Mouse (Mus musculus): Measurements from ENCODE around the gene Rab4a. TPM values are rescaled to one million over a fixed set of nuclear protein-coding genes. Genes with fewer than 3 reads are reported as not detected.

The Rab4a gene
- total RNA-seq, 2 experiments from 2014 or later, result 13.3 to 14.4 TPM

- DNase-seq, result no peak
- intact Hi-C loops (cut with DNase I; ENCODE audit: low total_unique reads), result no loop called here
These were observed 19.1 kb upstream of the Rab4a start for GRCm38 (mm10) chr8:123786644-123787043.

GRCm38 (mm10) chr8:123787254-123787897 is 18.4 kb upstream of the Rab4a start:
- intact Hi-C loops (cut with DNase I; ENCODE audit: low total_unique reads), result no loop called here

GRCm38 (mm10) chr8:123788416-123789170 is 17.2 kb upstream of the Rab4a start:
- intact Hi-C loops (cut with DNase I; ENCODE audit: low total_unique reads), result no loop called here

More at GRCm38 (mm10) chr8:123787254-123787897, 18.4 kb upstream of the Rab4a start:
- DNase-seq, result no peak

GRCm38 (mm10) chr8:123789461-123789860 is 16.3 kb upstream of the Rab4a start:
- intact Hi-C loops (cut with DNase I; ENCODE audit: low total_unique reads), result no loop called here
- no peak for DNase-seq

More at GRCm38 (mm10) chr8:123788416-123789170, 17.2 kb upstream of the Rab4a start:
- no peak for DNase-seq

GRCm38 (mm10) chr8:123789970-123790369 is 15.8 kb upstream of the Rab4a start:
- DNase-seq, result peak; percentile 85
- intact Hi-C loops (cut with DNase I; ENCODE audit: low total_unique reads), result loop anchor here (2.0 kb wide), 1 partner anchor 41 kb away; no protein-coding TSS in a partner anchor

GRCm38 (mm10) chr8:123791101-123791844 is 14.5 kb upstream of the Rab4a start:
- DNase-seq, result no peak
- intact Hi-C loops (cut with DNase I; ENCODE audit: low total_unique reads), result loop anchor here (2.0 kb wide), 1 partner anchor 40 kb away; no protein-coding TSS in a partner anchor

GRCm38 (mm10) chr8:123791845-123792225 is 13.9 kb upstream of the Rab4a start:
- intact Hi-C loops (cut with DNase I; ENCODE audit: low total_unique reads), result loop anchor here (2.0 kb wide), 1 partner anchor 39 kb away; no protein-coding TSS in a partner anchor
- no peak for DNase-seq

- intact Hi-C loops (cut with DNase I; ENCODE audit: low total_unique reads), result no loop called here
- DNase-seq, result no peak
These were observed 11.9 kb upstream of the Rab4a start for GRCm38 (mm10) chr8:123793900-123794299.

- no peak for DNase-seq
- intact Hi-C loops (cut with DNase I; ENCODE audit: low total_unique reads), result no loop called here
These were observed 11.0 kb upstream of the Rab4a start for GRCm38 (mm10) chr8:123794766-123795165.

- no peak for DNase-seq
- intact Hi-C loops (cut with DNase I; ENCODE audit: low total_unique reads), result no loop called here
These were observed 9.0 kb upstream of the Rab4a start for GRCm38 (mm10) chr8:123796758-123797157.

GRCm38 (mm10) chr8:123797928-123798327 is 7.9 kb upstream of the Rab4a start:
- no peak for DNase-seq
- intact Hi-C loops (cut with DNase I; ENCODE audit: low total_unique reads), result no loop called here

- no peak for DNase-seq
- intact Hi-C loops (cut with DNase I; ENCODE audit: low total_unique reads), result no loop called here
These were observed 6.4 kb upstream of the Rab4a start for GRCm38 (mm10) chr8:123799434-123799833.

GRCm38 (mm10) chr8:123799885-123800284 is 5.9 kb upstream of the Rab4a start:
- intact Hi-C loops (cut with DNase I; ENCODE audit: low total_unique reads), result no loop called here
- DNase-seq, result no peak

GRCm38 (mm10) chr8:123800867-123801266 is 4.9 kb upstream of the Rab4a start:
- intact Hi-C loops (cut with DNase I; ENCODE audit: low total_unique reads), result no loop called here
- no peak for DNase-seq

- DNase-seq, result no peak
- intact Hi-C loops (cut with DNase I; ENCODE audit: low total_unique reads), result no loop called here
These were observed 4.2 kb upstream of the Rab4a start for GRCm38 (mm10) chr8:123801538-123801937.

GRCm38 (mm10) chr8:123803639-123804038 is 2.1 kb upstream of the Rab4a start:
- no peak for DNase-seq
- intact Hi-C loops (cut with DNase I; ENCODE audit: low total_unique reads), result no loop called here

GRCm38 (mm10) chr8:123804586-123804985 is 1.2 kb upstream of the Rab4a start:
- no peak for DNase-seq
- intact Hi-C loops (cut with DNase I; ENCODE audit: low total_unique reads), result no loop called here

GRCm38 (mm10) chr8:123805209-123805717 is 522 bp upstream of the Rab4a start:
- intact Hi-C loops (cut with DNase I; ENCODE audit: low total_unique reads), result no loop called here
- DNase-seq, result no peak

GRCm38 (mm10) chr8:123806374-123806935 is 670 bp downstream of the Rab4a start:
- intact Hi-C loops (cut with DNase I; ENCODE audit: low total_unique reads), result no loop called here
- no peak for DNase-seq

- DNase-seq, result no peak
- intact Hi-C loops (cut with DNase I; ENCODE audit: low total_unique reads), result no loop called here
These were observed 1.2 kb downstream of the Rab4a start for GRCm38 (mm10) chr8:123807024-123807431.
